8 mouse cellular contexts compared by ENCODE assay signal in genomic region chr12:69446468-69447321, GRCm38 (mm10).
DNase-seq lines count a peak whose midpoint lies in the region; ATAC-seq and TF ChIP-seq lines count a peak whose summit lies in the region.

No protein-coding gene starts in this region.

- TF ChIP-seq CTCF in embryonic fibroblast, embryonic 13.5 days (IDR thresholded peaks at IDR 0.05; ENCODE audit: borderline replicate concordance, insufficient read depth, low read length): no peak

- H3K9me3 ChIP-seq in heart, embryonic 16.5 days (replicated peaks; ENCODE audit: control insufficient read depth, low read length): peaks cover 3% of the 10 kb centered on the region; the same call in 1 of the 2 replicates

- 38% methylated on average over 17 of the region's 17 CpGs for WGBS in heart, embryonic 16.5 days
- 36% methylated on average over 11 of the region's 17 CpGs for WGBS in macrophage (ENCODE audit: missing documents)

- peak; percentile 67 for DNase-seq in 3T3-L1 (ENCODE audit: low read depth, low spot score)
- DNase-seq in T-cell, adult 2 months (ENCODE audit: low spot score): peak; percentile 65
- peak; percentile 86 for DNase-seq in kidney, postnatal 10 days
- DNase-seq in retina, embryonic 14.5 days (ENCODE audit: low spot score): peak; percentile 54
- DNase-seq in urinary bladder, postnatal 4 days (ENCODE audit: low spot score in 2 of 2): peak; percentile 68 to 85

- no peaks in the 10 kb centered on the region for H3K27me3 ChIP-seq in heart, embryonic 16.5 days (ENCODE audit: control insufficient read depth, insufficient read depth, low read length)

- peak; percentile 67 for ATAC-seq in heart, embryonic 16.5 days (replicated peaks; ENCODE audit: extremely low read depth, insufficient read depth, low FRiP score)

- H3K9ac ChIP-seq in heart, embryonic 16.5 days (ENCODE audit: low read length): peak overlapping the region; percentile 18; the same call in 1 of the 2 replicates

- H3K27ac ChIP-seq in embryonic fibroblast, embryonic 13.5 days (ENCODE audit: insufficient read depth, low read length): peak overlapping the region; percentile 44
- H3K27ac ChIP-seq in heart, embryonic 16.5 days (ENCODE audit: low read length): peak overlapping the region; percentile 84
- peak overlapping the region; percentile 96 for H3K27ac ChIP-seq in macrophage

- no peak for TF ChIP-seq POLR2A in embryonic fibroblast, embryonic 13.5 days (IDR thresholded peaks at IDR 0.05; ENCODE audit: low read depth, low read length)

- no peaks in the 10 kb centered on the region for H3K79me2 ChIP-seq in macrophage (ENCODE audit: inconsistent target)

- H3K4me3 ChIP-seq in embryonic fibroblast, embryonic 13.5 days (ENCODE audit: insufficient read depth, low read length): no peak overlapping the region
- peak overlapping the region; percentile 31 for H3K4me3 ChIP-seq in heart, embryonic 16.5 days (ENCODE audit: low read length)
- peak overlapping the region; percentile 32; the same call in 1 of the 2 replicates for H3K4me3 ChIP-seq in macrophage (ENCODE audit: inconsistent target)

- peak overlapping the region; percentile 53 for H3K4me2 ChIP-seq in heart, embryonic 16.5 days (ENCODE audit: low read depth, low read length)

- no peaks in the 10 kb centered on the region for H3K36me3 ChIP-seq in heart, embryonic 16.5 days (ENCODE audit: control insufficient read depth, insufficient read depth)
- H3K36me3 ChIP-seq in macrophage (ENCODE audit: inconsistent target): no peaks in the 10 kb centered on the region

- peaks cover 15% of the 10 kb centered on the region for H3K4me1 ChIP-seq in embryonic fibroblast, embryonic 13.5 days (ENCODE audit: control insufficient read depth, insufficient read depth, low read length)
- H3K4me1 ChIP-seq in heart, embryonic 16.5 days (ENCODE audit: control insufficient read depth, insufficient read depth, low read length): peaks cover 20% of the 10 kb centered on the region

Comparison
In these comparisons a context has a peak if more than half of its experiments do, and no peak if none do; other contexts are left out.
1. H3K27ac ChIP-seq: peak in every context shown above with its lines; median percentile 96 in macrophage; 84 in heart, embryonic 16.5 days; 44 in embryonic fibroblast, embryonic 13.5 days.